Mouse (Mus musculus) lung, embryonic 14.5 days (tissue): ENCODE data around the gene Rnf166. TPM values are rescaled to one million over a fixed set of nuclear protein-coding genes. Genes with fewer than 3 reads are reported as not detected.

Experiments
- ATAC-seq: fragments of 200-750 bp; cut with Nextera tagmentation; 2 replicates; pipeline ENCODE4 v1.8.0; 2017; ENCODE audit warnings: mild to moderate bottlenecking, moderate TSS enrichment, moderate library complexity; ENCODE audit not compliant: insufficient read depth
- DNase-seq: peaks from one replicate; pipeline ENCODE4 v3.0.0-alpha.2; 2015
- H3K27ac ChIP-seq: fragments of 300-500 bp; sonication (generic); 2 replicates; pipeline ENCODE4 v1.5.1; 2014; ENCODE audit warnings: low read depth, mild to moderate bottlenecking, moderate library complexity
- H3K27me3 ChIP-seq: fragments of 300-500 bp; sonication (generic); 2 replicates; pipeline ENCODE4 v1.6.1; 2014; ENCODE audit warnings: low read length, control low read depth; ENCODE audit not compliant: insufficient read depth
- H3K36me3 ChIP-seq: fragments of 300-500 bp; sonication (generic); 2 replicates; pipeline ENCODE4 v1.6.1; 2014; ENCODE audit warnings: control low read depth; ENCODE audit not compliant: insufficient read depth
- H3K4me1 ChIP-seq: fragments of 300-500 bp; sonication (generic); 2 replicates; pipeline ENCODE4 v1.6.1; 2014; ENCODE audit warnings: antibody characterized with exemption, control low read depth; ENCODE audit not compliant: insufficient read depth
- H3K4me2 ChIP-seq: fragments of 300-500 bp; sonication (generic); 2 replicates; pipeline ENCODE4 v1.6.1; 2014; ENCODE audit warnings: mild to moderate bottlenecking
- H3K4me3 ChIP-seq: fragments of 300-500 bp; sonication (generic); 2 replicates; pipeline ENCODE4 v1.5.1; 2014; ENCODE audit warnings: low read depth, low read length
- H3K9ac ChIP-seq: fragments of 300-500 bp; sonication (generic); 2 replicates; pipeline ENCODE4 v1.6.1; 2014
- H3K9me3 ChIP-seq: fragments of 300-500 bp; sonication (generic); 2 replicates; pipeline ENCODE4 v1.6.1; 2016; ENCODE audit warnings: low read depth, low read length, control low read depth
- CTCF ChIP-seq: IDR thresholded peaks from 2 replicates; pipeline ENCODE4 v1.5.1; 2016; ENCODE audit warnings: antibody characterized with exemption, low read depth
- WGBS: fragments of 180-500 bp; shearing (Covaris S2); extraction: QIAGEN DNeasy Blood & Tissue Kit; methylation state at CpG from one replicate; pipeline ENCODE4 v1.1.7; 2014; 5-methylcytosine and 5-hydroxymethylcytosine counted together
- polyA plus RNA-seq: library from polyadenylated mRNA; unstranded; fragments of >200 nt; fragmentation: Nextera tagmentation; extraction: Ambion mirVana; gene quantifications from 2 replicates; pipeline ENCODE4 v1.2.1, GENCODE M21; 2014

The Rnf166 gene
- polyA plus RNA-seq, 1 experiment from 2014 or later: 37.2 TPM

DNA sequence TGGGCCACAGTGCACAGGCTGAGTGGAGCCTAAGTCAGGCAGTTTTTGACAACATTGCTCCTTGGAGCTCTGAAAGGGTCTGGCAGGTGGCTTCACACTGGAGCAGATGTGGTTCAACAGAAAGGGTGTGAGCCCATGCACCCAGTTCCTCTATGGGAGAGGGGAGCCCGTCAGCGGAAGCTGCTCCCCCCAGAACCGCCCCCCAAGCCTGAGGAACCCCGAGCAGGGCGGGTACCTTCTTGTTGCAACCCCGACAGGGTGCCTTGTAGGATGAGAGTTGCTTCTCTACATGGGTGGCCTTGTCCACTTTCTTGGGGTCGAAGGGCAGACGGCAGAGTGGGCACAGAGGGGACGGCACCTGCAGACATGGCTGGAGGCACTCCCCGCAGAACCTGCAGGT is 5.9 kb downstream of the Rnf166 start:
- peaks cover 52% of the 10 kb centered on the region for H3K36me3 ChIP-seq
- TF ChIP-seq CTCF: no peak

DNA sequence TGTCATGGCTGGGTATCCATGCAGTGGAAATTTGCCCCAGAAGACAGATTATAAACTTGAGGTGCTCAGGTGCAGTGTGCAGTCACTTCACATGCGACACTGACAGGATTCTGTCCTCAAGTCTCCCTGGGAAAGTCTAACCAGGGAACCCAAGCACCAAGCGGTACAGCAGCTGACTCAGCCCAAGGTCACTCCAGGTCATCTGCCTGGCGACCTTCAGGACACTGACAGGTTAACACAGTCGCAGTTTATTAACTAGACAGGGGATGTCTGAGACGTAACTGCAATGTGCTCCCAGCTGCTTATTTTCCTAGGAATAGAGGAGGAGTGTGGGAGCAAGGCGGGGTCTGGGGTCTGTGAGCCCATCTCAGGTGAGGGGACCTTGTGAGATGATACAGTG is 6.5 kb downstream of the Rnf166 start:
- no peak overlapping the region for H3K27ac ChIP-seq
- no peak overlapping the region for H3K9ac ChIP-seq
- no peaks in the 10 kb centered on the region for H3K4me1 ChIP-seq
- no peaks in the 10 kb centered on the region for H3K9me3 ChIP-seq
- WGBS: 68% methylated on average over 6 of the region's 6 CpGs
- ATAC-seq (no peak), DNase-seq (no peak)
- H3K4me3 ChIP-seq: no peak overlapping the region
- no peaks in the 10 kb centered on the region for H3K27me3 ChIP-seq
- peaks cover 52% of the 10 kb centered on the region for H3K36me3 ChIP-seq
- H3K4me2 ChIP-seq: no peak overlapping the region
- no peak for TF ChIP-seq CTCF

More for the DNA sequence above, 5.9 kb downstream of the Rnf166 start:
- Histone ChIP-seq H3K4me1 (no peaks in the 10 kb centered on the region), H3K9ac (no peak overlapping the region), H3K9me3 (no peaks in the 10 kb centered on the region), H3K27ac (no peak overlapping the region), H3K4me2 (no peak overlapping the region), H3K27me3 (no peaks in the 10 kb centered on the region), H3K4me3 (no peak overlapping the region)
- ATAC-seq (no peak), DNase-seq (no peak)
- WGBS: 86% methylated on average over 10 of the region's 10 CpGs

DNA sequence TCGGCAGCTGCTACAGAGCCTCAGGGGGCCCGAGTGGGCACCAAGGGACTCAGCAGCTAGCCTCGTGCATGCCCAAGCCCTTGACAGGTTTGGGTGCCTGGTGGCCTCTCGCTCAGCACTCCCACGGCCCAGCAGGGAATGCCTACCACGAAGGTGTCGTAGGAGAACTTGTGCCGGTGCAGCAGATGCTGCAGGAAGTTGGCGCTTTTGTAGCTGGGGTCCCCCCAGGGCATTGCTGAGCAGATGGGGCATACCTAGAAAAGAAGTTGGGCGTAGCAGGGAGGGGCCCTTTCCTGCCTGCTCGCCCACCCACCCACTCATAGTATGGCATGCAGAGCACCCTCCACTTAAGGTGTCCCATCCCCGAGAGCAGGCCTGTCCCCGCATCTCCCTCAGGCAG is 8.0 kb downstream of the Rnf166 start:
- WGBS: 89% methylated on average over 13 of the region's 13 CpGs

DNA sequence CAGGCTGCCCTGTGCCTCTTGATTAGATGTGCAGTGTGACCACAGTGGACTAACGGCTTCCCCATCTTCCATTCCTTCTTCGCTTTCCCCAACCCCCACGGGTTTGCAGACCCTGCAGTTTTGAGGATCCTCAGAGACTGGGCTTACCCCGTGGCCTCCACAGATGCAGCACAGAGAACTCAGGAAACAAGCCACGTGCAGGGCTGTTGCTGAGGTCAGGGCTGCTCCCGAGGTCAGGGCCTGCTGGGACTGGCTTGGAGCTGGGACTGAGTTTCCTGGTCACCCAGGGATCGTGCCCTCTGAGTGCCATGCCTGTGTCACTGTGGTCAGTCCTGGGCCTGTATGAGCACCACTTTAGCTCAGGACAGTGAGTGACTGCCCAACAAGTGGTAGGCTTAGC is 10.9 kb downstream of the Rnf166 start:
- Histone ChIP-seq H3K4me2 (no peak overlapping the region), H3K4me3 (no peak overlapping the region), H3K4me1 (0 out of 2 replicates have a peak, but pooled peaks cover 10% of the 10 kb centered on the region), H3K9ac (no peak overlapping the region), H3K27ac (no peak overlapping the region), H3K36me3 (peaks cover 35% of the 10 kb centered on the region), H3K27me3 (peaks cover 18% of the 10 kb centered on the region), H3K9me3 (no peaks in the 10 kb centered on the region)
- no peak for ATAC-seq
- no peak for DNase-seq
- no peak for TF ChIP-seq CTCF
- 65% methylated on average over 7 of the region's 7 CpGs for WGBS

More for the DNA sequence above, 8.0 kb downstream of the Rnf166 start:
- Histone ChIP-seq H3K27me3 (no peaks in the 10 kb centered on the region), H3K4me3 (no peak overlapping the region), H3K36me3 (peaks cover 42% of the 10 kb centered on the region), H3K9me3 (no peaks in the 10 kb centered on the region), H3K9ac (no peak overlapping the region), H3K4me1 (0 out of 2 replicates have a peak, but pooled peaks cover 7% of the 10 kb centered on the region), H3K4me2 (no peak overlapping the region), H3K27ac (no peak overlapping the region)
- TF ChIP-seq CTCF: no peak
- ATAC-seq (no peak), DNase-seq (no peak)

- peak overlapping the region; percentile 36; the same call in 1 of the 2 replicates for H3K27ac ChIP-seq
- peaks cover 28% of the 10 kb centered on the region for H3K27me3 ChIP-seq
- H3K36me3 ChIP-seq: peaks cover 32% of the 10 kb centered on the region
- no peak overlapping the region for H3K4me3 ChIP-seq
- DNase-seq (no peak), ATAC-seq (no peak)
- no peak for TF ChIP-seq CTCF
- no peak overlapping the region for H3K4me2 ChIP-seq
- H3K9ac ChIP-seq: no peak overlapping the region
- 0 out of 2 replicates have a peak, but pooled peaks cover 10% of the 10 kb centered on the region for H3K4me1 ChIP-seq
- WGBS: 24% methylated on average over 12 of the region's 12 CpGs
- no peaks in the 10 kb centered on the region for H3K9me3 ChIP-seq
Observed at GRCm38 (mm10) chr8:122463651-122464640, 11.9 kb downstream of the Rnf166 start.

DNA sequence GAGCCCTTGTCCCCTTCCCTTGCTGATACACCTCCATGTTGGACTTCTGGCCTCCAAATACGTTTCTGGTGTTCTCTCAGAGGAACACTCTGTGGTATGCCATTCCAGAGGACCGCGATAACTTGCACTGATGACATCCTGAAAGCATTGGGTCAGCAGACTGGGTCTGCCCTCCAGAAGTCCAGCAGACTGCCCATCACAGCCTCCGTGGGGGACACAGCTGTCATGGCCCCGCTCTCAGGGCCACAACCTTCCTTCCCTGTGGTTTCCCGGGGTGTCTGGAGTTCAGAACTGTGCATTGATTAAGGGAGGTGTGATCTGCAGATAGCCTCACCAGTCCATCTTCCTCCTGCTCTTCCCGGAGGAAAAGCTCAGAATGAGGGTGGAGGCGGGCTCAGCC is 13.4 kb downstream of the Rnf166 start:
- Histone ChIP-seq H3K36me3 (peaks cover 18% of the 10 kb centered on the region), H3K9ac (no peak overlapping the region), H3K27me3 (peaks cover 34% of the 10 kb centered on the region), H3K27ac (no peak overlapping the region), H3K4me2 (no peak overlapping the region), H3K4me3 (no peak overlapping the region), H3K9me3 (no peaks in the 10 kb centered on the region), H3K4me1 (0 out of 2 replicates have a peak, but pooled peaks cover 10% of the 10 kb centered on the region)
- no peak for TF ChIP-seq CTCF
- WGBS: 64% methylated on average over 8 of the region's 8 CpGs
- no peak for ATAC-seq
- DNase-seq: no peak

DNA sequence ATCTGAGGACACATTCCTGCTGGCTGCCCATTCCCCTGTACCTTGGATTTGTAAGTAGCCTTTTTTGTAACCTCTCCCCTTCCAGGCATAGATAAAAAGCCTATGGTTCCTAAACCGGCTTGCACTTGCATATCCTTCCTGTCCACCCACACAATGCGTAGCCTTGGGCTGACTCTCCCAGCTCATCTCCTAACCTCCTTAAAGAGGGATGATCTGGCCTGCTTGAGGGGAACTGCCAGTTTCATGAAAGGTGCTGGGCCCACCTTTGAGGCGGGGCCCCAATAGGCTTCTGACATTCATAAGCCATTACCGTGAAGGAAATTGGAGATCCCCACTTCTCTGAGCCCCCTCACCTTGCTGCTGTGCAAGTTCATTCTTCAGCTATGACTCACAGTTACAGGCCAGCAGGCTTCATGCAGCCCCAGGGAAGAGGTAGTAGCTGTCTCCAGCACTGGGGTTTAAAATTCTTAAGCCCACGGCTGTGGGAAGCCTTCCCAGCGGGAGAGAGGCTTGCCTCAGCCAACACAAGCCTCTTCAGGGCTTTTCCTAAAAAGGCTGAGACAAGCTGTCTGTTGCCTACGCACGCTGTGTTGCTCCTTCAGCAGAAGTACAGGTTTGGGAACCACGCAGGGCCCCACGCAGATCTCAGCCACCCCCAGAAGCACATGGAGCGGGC is 14.3 kb downstream of the Rnf166 start:
- 56% methylated on average over 11 of the region's 11 CpGs for WGBS
- H3K27me3 ChIP-seq: peaks cover 34% of the 10 kb centered on the region

More for the DNA sequence above, 14.3 kb downstream of the Rnf166 start:
- Histone ChIP-seq H3K4me1 (0 out of 2 replicates have a peak, but pooled peaks cover 10% of the 10 kb centered on the region), H3K9ac (no peak overlapping the region), H3K9me3 (no peaks in the 10 kb centered on the region), H3K4me3 (no peak overlapping the region), H3K36me3 (peaks cover 9% of the 10 kb centered on the region), H3K27ac (0 out of 2 replicates have a peak overlapping the region, but pooled peaks have one; percentile 18), H3K4me2 (no peak overlapping the region; the same call in 1 of the 2 replicates)
- ATAC-seq: no peak
- DNase-seq: no peak
- TF ChIP-seq CTCF: no peak
